Mouse (Mus musculus): Measurements from ENCODE around the gene Hspb9.

The Hspb9 gene

GRCm38 (mm10) chr11:100713735-100714533 is at the start of gene Hspb9:
TSS of gene Hspb9 (plus strand) at chr11:100713850.
- peak; percentile 74 for DNase-seq (ENCODE audit: low spot score)

- no peak for DNase-seq (ENCODE audit: low spot score)
Observed at GRCm38 (mm10) chr11:100671049-100671448, 42.6 kb upstream of the Hspb9 start.

GRCm38 (mm10) chr11:100671956-100672355 is 41.7 kb upstream of the Hspb9 start:
- DNase-seq (ENCODE audit: low spot score), result no peak

- DNase-seq (ENCODE audit: low spot score), result no peak
Observed at GRCm38 (mm10) chr11:100673169-100673568, 40.5 kb upstream of the Hspb9 start.

GRCm38 (mm10) chr11:100677810-100678209 is 35.8 kb upstream of the Hspb9 start:
- no peak for DNase-seq (ENCODE audit: low spot score)

- no peak for DNase-seq (ENCODE audit: low spot score)
Observed at GRCm38 (mm10) chr11:100681826-100682225, 31.8 kb upstream of the Hspb9 start.

GRCm38 (mm10) chr11:100682526-100682925 is 31.1 kb upstream of the Hspb9 start:
- DNase-seq (ENCODE audit: low spot score), result no peak

- no peak for DNase-seq (ENCODE audit: low spot score)
Observed at GRCm38 (mm10) chr11:100684084-100684483, 29.6 kb upstream of the Hspb9 start.

GRCm38 (mm10) chr11:100685371-100685770 is 28.3 kb upstream of the Hspb9 start:
- DNase-seq (ENCODE audit: low spot score), result no peak

GRCm38 (mm10) chr11:100687265-100687664 is 26.4 kb upstream of the Hspb9 start:
- no peak for DNase-seq (ENCODE audit: low spot score)

GRCm38 (mm10) chr11:100688443-100688842 is 25.2 kb upstream of the Hspb9 start:
- no peak for DNase-seq (ENCODE audit: low spot score)

- DNase-seq (ENCODE audit: low spot score), result no peak
Observed at GRCm38 (mm10) chr11:100690389-100690788, 23.3 kb upstream of the Hspb9 start.

- DNase-seq (ENCODE audit: low spot score), result no peak
Observed at GRCm38 (mm10) chr11:100692164-100692616, 21.5 kb upstream of the Hspb9 start, which contains the start of gene Zfp385c. TSS of gene Zfp385c (minus strand) at chr11:100692455.

- no peak for DNase-seq (ENCODE audit: low spot score)
Observed at GRCm38 (mm10) chr11:100693154-100693553, 20.5 kb upstream of the Hspb9 start.

GRCm38 (mm10) chr11:100694926-100695325 is 18.7 kb upstream of the Hspb9 start:
- peak; percentile 59 for DNase-seq (ENCODE audit: low spot score)

- DNase-seq (ENCODE audit: low spot score), result no peak
Observed at GRCm38 (mm10) chr11:100697921-100698320, 15.7 kb upstream of the Hspb9 start.

GRCm38 (mm10) chr11:100700710-100701109 is 12.9 kb upstream of the Hspb9 start:
- DNase-seq (ENCODE audit: low spot score), result no peak

GRCm38 (mm10) chr11:100701301-100701700 is 12.3 kb upstream of the Hspb9 start:
- DNase-seq (ENCODE audit: low spot score), result peak; percentile 57

- peak; percentile 77 for DNase-seq (ENCODE audit: low spot score)
Observed at GRCm38 (mm10) chr11:100702081-100702851, 11.4 kb upstream of the Hspb9 start.

- no peak for DNase-seq (ENCODE audit: low spot score)
Observed at GRCm38 (mm10) chr11:100702906-100703305, 10.7 kb upstream of the Hspb9 start.

- DNase-seq (ENCODE audit: low spot score), result no peak
Observed at GRCm38 (mm10) chr11:100703366-100703765, 10.3 kb upstream of the Hspb9 start.

- no peak for DNase-seq (ENCODE audit: low spot score)
Observed at GRCm38 (mm10) chr11:100703851-100704531, 9.7 kb upstream of the Hspb9 start, which contains the start of gene Dhx58. TSS of gene Dhx58 (minus strand) at chr11:100704271.
